Mouse (Mus musculus): Measurements from ENCODE around the gene Frmpd3. TPM values are rescaled to one million over a fixed set of nuclear protein-coding genes. Genes with fewer than 3 reads are reported as not detected.
"Not testable (repeated sequence)": the region's sequence is repeated elsewhere in the genome, so short reads cannot be mapped to it uniquely, and the experiment has no call there.

Frmpd3 gene
- not detected for total RNA-seq (2021)
- long read RNA-seq, experiment 1, partial matches to known transcripts = 0 of 4 reads
- long read RNA-seq, experiment 1, other reads (novel, unspliced or antisense) = 4 of 4 reads
- long read RNA-seq, experiment 2, partial matches to known transcripts = 0 of 2 reads
- long read RNA-seq, experiment 2, other reads (novel, unspliced or antisense) = 2 of 2 reads

GRCm38 (mm10) chrX:140341656-140342392 lies at the start of gene Frmpd3:
TSS of gene Frmpd3 (plus strand) at chrX:140342263.
- DNase-seq = no peak

GRCm38 (mm10) chrX:140303731-140304130 lies 38.3 kb upstream of the Frmpd3 start:
- no peak for DNase-seq

DNA sequence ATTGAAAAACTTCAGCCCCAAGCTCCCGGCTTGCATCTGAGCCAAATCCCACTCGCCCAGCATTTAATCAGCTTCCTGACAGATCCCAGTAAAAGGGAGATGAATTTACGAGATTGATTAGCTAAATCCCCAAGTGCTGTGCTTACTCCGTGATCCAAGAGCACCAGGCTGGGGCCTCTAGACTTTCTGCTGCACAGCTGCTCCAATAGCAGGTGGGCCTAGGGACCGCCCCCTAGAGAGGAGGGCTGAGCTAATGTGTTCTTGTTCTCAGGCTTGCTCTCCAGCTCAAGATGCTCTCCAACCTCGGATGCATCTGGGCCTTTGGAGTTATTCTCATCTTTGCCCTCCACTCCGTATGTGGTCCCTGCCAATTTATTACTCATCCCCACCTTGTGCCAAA lies 36.4 kb upstream of the Frmpd3 start:
- DNase-seq = no peak

DNA sequence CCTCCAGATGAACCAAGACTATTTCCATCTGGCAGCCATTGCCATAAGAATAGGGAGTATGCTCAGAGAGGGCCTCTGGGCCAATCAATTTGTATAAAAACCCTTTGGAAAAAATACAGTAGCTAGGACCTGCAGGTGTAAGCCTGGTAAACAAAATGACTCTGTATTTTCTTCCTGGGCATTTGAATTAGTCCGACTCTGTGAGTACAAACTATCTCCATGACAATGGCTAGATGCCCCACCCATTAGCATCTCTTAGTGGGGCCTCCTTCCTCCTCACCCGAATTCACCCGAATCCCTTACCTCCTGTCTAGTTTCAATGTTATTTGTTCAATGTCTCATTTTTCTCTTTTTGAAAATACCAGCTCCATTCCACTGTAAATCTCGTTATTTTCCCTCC lies 24.1 kb upstream of the Frmpd3 start:
- no peak for DNase-seq

DNA sequence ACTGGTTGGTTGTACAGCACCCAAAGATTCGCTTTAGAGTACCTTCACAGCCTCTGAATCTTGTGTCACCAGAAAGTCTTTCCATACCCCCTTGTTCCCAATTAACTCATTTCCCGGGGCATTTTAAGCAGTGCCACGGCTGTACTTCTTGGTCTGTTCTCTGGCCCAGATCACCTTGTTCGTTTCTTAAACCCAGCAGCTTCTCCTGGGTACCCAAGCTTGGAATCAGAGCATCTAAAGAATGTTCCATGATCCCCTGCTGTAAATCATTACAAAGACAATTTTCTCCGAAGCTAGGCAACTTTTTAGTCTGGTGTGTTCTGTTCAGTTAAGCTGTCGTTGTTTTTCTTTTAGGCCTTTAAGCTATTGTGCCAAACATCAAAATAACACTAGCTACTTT lies 22.9 kb upstream of the Frmpd3 start:
- no peak for DNase-seq

DNA sequence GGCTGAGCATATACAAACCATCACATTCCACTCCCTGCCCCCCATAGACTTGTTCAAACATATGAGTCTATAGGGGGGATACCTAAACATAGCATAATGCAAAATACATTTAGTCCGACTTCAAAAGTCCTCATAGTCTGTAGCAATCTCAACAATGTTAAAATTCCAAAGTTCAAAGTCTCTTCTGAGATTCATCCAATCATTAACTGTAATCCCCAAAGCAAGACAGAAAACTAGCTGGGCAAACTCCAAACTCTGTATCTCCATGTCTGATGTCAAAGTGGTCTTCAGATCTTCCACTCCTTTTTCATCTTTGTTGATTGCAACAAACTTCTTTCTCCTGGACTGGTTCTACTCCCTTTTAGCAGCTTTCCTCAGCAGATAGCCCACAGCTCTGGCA lies 21.4 kb upstream of the Frmpd3 start:
- not testable (repeated sequence) for DNase-seq

- no peak for DNase-seq
Observed at GRCm38 (mm10) chrX:140342393-140343163, 515 bp downstream of the Frmpd3 start.

DNA sequence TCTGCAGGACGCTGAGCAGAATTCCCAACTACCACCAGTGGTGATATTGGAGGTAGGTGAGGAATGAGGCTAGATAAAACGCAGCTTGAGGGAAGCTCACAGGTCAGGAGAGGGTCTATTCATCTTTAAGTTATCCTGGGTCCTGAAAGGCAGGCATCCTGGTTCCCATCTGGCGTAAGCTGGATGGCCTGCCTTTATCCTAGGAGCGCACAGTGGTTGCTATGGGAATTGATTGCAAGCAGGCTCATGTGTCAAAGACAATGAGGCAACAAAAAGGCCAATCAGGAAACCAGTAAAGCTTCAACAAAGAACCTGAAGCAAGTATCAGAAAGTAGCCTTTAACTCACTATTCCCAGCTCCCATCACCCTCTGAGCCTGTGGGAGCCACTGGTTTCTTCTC lies 33.6 kb downstream of the Frmpd3 start:
- no peak for DNase-seq

GRCm38 (mm10) chrX:140399986-140400385 lies 57.9 kb downstream of the Frmpd3 start:
- no peak for DNase-seq

DNA sequence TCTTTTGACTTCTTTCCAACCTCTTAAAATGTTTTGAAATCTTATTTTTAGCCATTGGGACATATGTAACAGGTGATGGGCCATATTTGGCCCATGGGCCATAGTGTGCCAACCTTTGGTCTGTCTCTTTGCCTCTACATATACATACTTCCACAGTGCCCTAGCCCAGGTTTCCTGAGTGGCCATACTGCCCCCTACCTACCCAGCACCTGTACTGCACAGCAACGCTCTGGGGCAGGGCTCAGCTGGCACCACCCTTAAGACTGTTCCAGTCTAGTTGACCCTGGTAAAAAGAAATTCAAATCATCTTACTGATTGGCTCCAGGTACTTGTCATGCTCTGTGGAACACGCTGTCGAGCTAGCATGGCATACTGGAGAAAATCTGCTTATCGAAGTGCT lies 60.8 kb downstream of the Frmpd3 start:
- DNase-seq = no peak

DNA sequence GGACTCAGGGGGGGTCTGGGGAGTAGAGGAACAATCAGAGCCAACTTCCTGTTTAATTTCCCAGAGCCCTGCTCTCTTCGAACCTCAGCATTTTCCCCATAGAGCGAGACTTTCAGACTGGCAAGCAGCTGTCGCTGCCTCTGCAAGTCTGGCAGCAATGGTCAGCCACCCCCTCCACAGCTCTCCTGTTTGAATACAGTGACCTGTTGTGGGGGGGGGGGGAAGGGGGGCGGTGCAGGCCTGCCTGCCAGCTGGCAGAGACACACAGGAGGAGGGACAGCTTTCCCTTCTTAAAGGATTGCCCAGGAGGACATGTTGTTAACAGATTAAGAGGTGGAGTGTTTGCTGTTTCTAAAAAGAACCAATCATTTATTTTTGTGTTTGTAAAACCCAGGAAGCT lies 64.0 kb downstream of the Frmpd3 start:
- no peak for DNase-seq

- DNase-seq = no peak
Observed at GRCm38 (mm10) chrX:140406501-140406900, 64.4 kb downstream of the Frmpd3 start.

DNA sequence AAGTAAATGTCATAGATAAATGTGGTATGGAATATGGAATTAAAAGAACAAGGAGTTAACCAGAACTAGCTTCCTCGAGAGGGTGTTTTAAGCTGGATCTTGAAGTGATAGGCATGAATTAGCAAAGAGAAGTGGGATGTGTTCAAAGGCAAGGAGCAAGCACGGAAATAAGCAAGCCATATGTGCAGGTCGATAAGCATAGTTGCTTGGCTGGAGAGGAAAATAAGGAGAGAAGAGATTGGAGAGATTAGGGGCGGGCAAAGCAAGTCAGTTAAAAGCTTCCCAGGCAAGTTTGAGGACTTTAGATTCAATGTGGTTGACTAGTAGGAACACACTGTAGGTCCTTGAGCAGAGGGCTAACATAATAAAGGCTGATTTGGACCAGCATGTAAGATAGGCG lies 65.5 kb downstream of the Frmpd3 start:
- DNase-seq = no peak

DNA sequence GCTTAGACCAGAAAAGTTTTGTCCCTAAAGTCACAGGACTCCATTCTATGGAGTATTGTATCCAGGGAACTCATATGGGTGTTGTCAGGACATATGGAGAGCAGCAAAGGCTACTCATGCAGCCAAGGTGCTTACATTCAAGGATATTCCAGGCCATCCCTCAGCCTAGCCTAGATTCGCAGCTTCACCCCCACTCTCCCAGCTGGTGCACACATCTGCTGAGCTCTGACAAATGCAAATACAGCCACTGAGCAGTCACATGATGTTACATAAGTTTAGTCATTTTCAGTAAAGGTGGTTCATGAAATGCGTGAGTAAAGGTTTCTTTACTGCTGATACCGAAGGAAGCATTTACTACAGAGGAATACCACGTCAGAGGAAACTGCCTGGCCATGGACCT lies 76.4 kb downstream of the Frmpd3 start:
- no peak for DNase-seq

DNA sequence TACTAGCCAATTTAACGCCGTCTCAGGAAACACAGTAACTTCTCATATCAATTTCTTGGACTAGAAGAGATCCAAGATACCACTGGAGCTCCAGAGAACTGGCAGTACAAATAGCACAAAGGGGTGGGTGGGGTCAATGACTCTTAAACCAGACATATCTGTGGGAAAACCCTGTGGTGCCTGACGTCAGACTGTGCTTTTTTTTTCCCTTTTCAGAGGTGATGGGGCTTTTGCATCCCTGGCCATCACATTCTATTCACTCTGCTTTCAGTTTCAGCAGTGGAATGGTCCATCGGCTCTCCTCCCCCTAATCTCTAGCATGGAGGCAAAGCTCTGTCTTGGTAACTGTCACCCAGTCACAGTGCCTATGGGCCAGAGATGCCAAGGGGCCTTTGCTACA lies 85.1 kb downstream of the Frmpd3 start:
- no peak for DNase-seq

GRCm38 (mm10) chrX:140428252-140428651 lies 86.2 kb downstream of the Frmpd3 start:
- peak in 1 of 2 experiments; percentile 27 for DNase-seq

DNA sequence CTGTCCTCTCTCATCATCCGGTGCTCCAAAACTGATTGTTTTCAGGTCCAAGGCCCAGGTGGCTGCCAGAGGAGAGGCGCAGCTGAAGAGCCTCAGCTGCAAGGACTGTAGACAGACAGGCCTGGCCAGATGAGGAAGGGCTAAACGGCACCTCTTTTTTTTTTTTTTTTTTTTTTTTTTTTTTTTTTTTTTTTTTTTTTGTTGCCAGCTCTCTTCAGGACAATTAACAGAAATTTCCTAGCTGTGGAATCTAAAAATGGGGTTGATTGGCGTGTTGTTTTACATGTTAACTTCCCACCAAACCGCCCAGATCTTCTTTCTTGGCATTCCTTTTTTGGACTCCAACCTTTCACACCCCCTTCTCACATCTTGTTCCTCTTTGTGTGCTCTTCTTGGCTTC lies 87.9 kb downstream of the Frmpd3 start:
- no peak for DNase-seq

DNA sequence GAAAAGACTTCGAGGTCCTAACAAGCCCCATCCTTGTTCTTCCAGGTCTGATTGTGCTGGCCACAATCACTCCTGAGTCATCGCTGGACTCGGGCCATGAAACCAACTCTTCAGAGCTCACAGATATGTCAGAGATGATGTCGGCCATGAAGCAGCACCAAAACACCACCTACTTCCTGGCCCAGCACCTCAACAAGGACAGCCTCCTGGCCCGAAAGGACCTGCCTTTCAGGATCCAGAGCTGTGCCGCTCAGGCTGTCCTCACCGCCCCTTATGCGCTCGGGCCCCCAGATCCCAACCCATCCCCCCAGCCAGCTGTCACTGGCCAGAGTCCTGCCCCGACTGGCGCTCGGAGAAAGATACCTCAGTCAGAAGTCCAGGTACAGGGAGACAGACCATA lies 88.4 kb downstream of the Frmpd3 start:
- DNase-seq = no peak

DNA sequence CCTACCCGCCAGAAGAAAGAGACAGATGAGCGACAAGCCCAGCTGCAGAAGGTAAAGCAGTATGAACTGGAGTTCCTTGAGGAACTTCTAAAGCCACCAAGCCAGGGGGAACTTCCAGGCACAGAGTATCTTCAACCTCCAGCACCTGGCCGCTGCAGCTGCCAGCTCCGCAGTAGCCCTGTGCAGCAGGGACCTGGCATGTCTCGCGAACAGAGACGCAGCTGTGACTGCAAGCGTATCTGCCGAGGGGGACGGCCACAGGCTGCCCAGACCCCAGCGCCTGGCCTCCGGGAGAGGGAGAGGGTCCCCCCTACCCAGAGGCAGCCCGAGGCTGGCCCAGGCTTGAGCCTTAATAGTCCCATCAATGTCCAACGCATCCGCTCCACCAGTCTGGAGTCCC lies 89.9 kb downstream of the Frmpd3 start:
- DNase-seq = no peak

GRCm38 (mm10) chrX:140432786-140433185 lies 90.7 kb downstream of the Frmpd3 start:
- no peak for DNase-seq

GRCm38 (mm10) chrX:140437906-140438305 lies 95.8 kb downstream of the Frmpd3 start:
- no peak for DNase-seq

- DNase-seq = peak in 1 of 2 experiments; percentile 30
Observed at GRCm38 (mm10) chrX:140445551-140445950, 103.5 kb downstream of the Frmpd3 start.

GRCm38 (mm10) chrX:140450071-140450470 lies 108.0 kb downstream of the Frmpd3 start:
- peak; percentile 8 to 38 for DNase-seq

All from heart, adult 18-20 months (tissue).